Mouse (Mus musculus) T-cell, adult 66 days (primary cell): Measurements from ENCODE around the gene Tamm41. TPM values are rescaled to one million over a fixed set of nuclear protein-coding genes. Genes with fewer than 3 reads are reported as not detected.

Experiments used
- total RNA-seq, 2 experiments: library from RNA; stranded (reverse); gene quantifications; 3 replicates in 1 of 2; 4 replicates in 1 of 2; pipeline ENCODE4 v1.2.4; 2023

Gene Tamm41
- total RNA-seq = 10 to 100 TPM; 17.9 to 25.4 TPM

GRCm38 (mm10) chr6:115037103-115038094 lies at the start of gene Tamm41:
Gene Tamm41 (minus strand): TSS chr6:115037876.

GRCm38 (mm10) chr6:114969213-114970120 lies 68.2 kb downstream of the Tamm41 start, which contains the start of gene Vgll4:
Gene Vgll4 (minus strand): TSS chr6:114969994.

Other genes starting within 250 kb of the Tamm41 start
- gene Vgll4, start 67.9 kb downstream of the Tamm41 start, total RNA-seq = 100 to 1,000 TPM; 133 TPM
- not detected for gene Syn2, start 97.0 kb upstream of the Tamm41 start, total RNA-seq
- not detected for gene Gm17482, start 189.5 kb upstream of the Tamm41 start, total RNA-seq
- gene Timp4, start 214.3 kb upstream of the Tamm41 start, total RNA-seq = not detected